Mouse (Mus musculus) embryonic facial prominence, embryonic 13.5 days (tissue): ENCODE data around the gene Grin2c. TPM values are rescaled to one million over a fixed set of nuclear protein-coding genes. Genes with fewer than 3 reads are reported as not detected.

Experiments used
- ATAC-seq: fragments of 200-750 bp; cut with Nextera tagmentation; 2 replicates; pipeline ENCODE4 v1.8.0; 2017; ENCODE audit warnings: low read depth; ENCODE audit not compliant: insufficient number of reproducible peaks, insufficient read depth, low FRiP score, low TSS enrichment
- H3K27ac ChIP-seq: fragments of 300-500 bp; sonication (generic); 2 replicates; pipeline ENCODE4 v1.5.1; 2015; ENCODE audit warnings: moderate library complexity, mild to moderate bottlenecking, inconsistent platforms
- H3K27me3 ChIP-seq: fragments of 300-500 bp; sonication (generic); 2 replicates; pipeline ENCODE4 v1.6.1; 2015; ENCODE audit warnings: mild to moderate bottlenecking, inconsistent platforms
- H3K36me3 ChIP-seq: fragments of 300-500 bp; sonication (generic); 2 replicates; pipeline ENCODE4 v1.6.1; 2015; ENCODE audit warnings: mild to moderate bottlenecking, inconsistent platforms
- H3K4me1 ChIP-seq: fragments of 300-500 bp; sonication (generic); 2 replicates; pipeline ENCODE4 v1.6.1; 2015; ENCODE audit warnings: inconsistent platforms
- H3K4me2 ChIP-seq: fragments of 300-500 bp; sonication (generic); 2 replicates; pipeline ENCODE4 v1.6.1; 2015; ENCODE audit warnings: moderate library complexity, mild to moderate bottlenecking, inconsistent platforms
- H3K4me3 ChIP-seq: fragments of 300-500 bp; sonication (generic); 2 replicates; pipeline ENCODE4 v1.5.1; 2015; ENCODE audit warnings: mild to moderate bottlenecking, inconsistent platforms
- H3K9ac ChIP-seq: fragments of 300-500 bp; sonication (generic); 2 replicates; pipeline ENCODE4 v1.6.1; 2015; ENCODE audit warnings: mild to moderate bottlenecking, inconsistent platforms
- H3K9me3 ChIP-seq: fragments of 300-500 bp; sonication (generic); 2 replicates; pipeline ENCODE4 v1.6.1; 2016; ENCODE audit warnings: inconsistent platforms
- WGBS: fragments of 180-500 bp; shearing (Covaris S2); methylation state at CpG from one replicate; pipeline ENCODE4 v1.1.7; 2015; ENCODE audit warnings: mixed read lengths; 5-methylcytosine and 5-hydroxymethylcytosine counted together
- microRNA-seq: library from miRNA; unstranded; fragments of <30 nt; microRNA quantifications from one replicate; pipeline ENCODE4, GENCODE M21; 2016
- polyA plus RNA-seq: library from polyadenylated mRNA; unstranded; fragments of >200 nt; fragmentation: Nextera tagmentation; extraction: Ambion mirVana; gene quantifications from 2 replicates; pipeline ENCODE4 v1.2.1, GENCODE M21; 2015

Gene Grin2c
- polyA plus RNA-seq, 1 experiment from 2014 or later, result not detected

GRCm38 (mm10) chr11:115215123-115215522 is 51.9 kb downstream of the Grin2c start:
- Histone ChIP-seq H3K9ac (no peak overlapping the region), H3K4me2 (no peak overlapping the region), H3K4me1 (peaks cover 16% of the 10 kb centered on the region), H3K36me3 (no peaks in the 10 kb centered on the region), H3K27me3 (no peaks in the 10 kb centered on the region), H3K27ac (no peak overlapping the region), H3K4me3 (no peak overlapping the region), H3K9me3 (no peaks in the 10 kb centered on the region)
- WGBS, result 37% methylated on average over 5 of the region's 5 CpGs
- ATAC-seq, result no peak

GRCm38 (mm10) chr11:115212116-115212515 is 54.9 kb downstream of the Grin2c start:
- Histone ChIP-seq H3K36me3 (peaks cover 15% of the 10 kb centered on the region), H3K4me2 (no peak overlapping the region), H3K4me3 (no peak overlapping the region), H3K9ac (no peak overlapping the region), H3K9me3 (no peaks in the 10 kb centered on the region), H3K27me3 (no peaks in the 10 kb centered on the region), H3K27ac (no peak overlapping the region), H3K4me1 (peaks cover 8% of the 10 kb centered on the region)
- ATAC-seq, result no peak
- WGBS, result 49% methylated on average over 13 of the region's 13 CpGs

GRCm38 (mm10) chr11:115209958-115210357 is 57.1 kb downstream of the Grin2c start:
- no peak for ATAC-seq
- Histone ChIP-seq H3K27me3 (no peaks in the 10 kb centered on the region), H3K36me3 (peaks cover 36% of the 10 kb centered on the region), H3K9me3 (no peaks in the 10 kb centered on the region), H3K4me3 (no peak overlapping the region), H3K4me1 (0 out of 2 replicates have a peak, but pooled peaks cover 7% of the 10 kb centered on the region), H3K9ac (peak overlapping the region; percentile 1; the same call in 1 of the 2 replicates), H3K27ac (no peak overlapping the region), H3K4me2 (no peak overlapping the region)
- 69% methylated on average over 7 of the region's 7 CpGs for WGBS

GRCm38 (mm10) chr11:115208776-115209732 is 58.0 kb downstream of the Grin2c start:
- peaks cover 37% of the 10 kb centered on the region for H3K36me3 ChIP-seq
- H3K4me1 ChIP-seq, result 0 out of 2 replicates have a peak, but pooled peaks cover 7% of the 10 kb centered on the region

GRCm38 (mm10) chr11:115208126-115208525 is 58.9 kb downstream of the Grin2c start:
- no peak overlapping the region for H3K4me3 ChIP-seq
- no peak for ATAC-seq
- no peaks in the 10 kb centered on the region for H3K27me3 ChIP-seq
- peaks cover 37% of the 10 kb centered on the region for H3K36me3 ChIP-seq
- H3K27ac ChIP-seq, result no peak overlapping the region
- 82% methylated on average over 12 of the region's 12 CpGs for WGBS
- no peak overlapping the region for H3K9ac ChIP-seq
- H3K4me1 ChIP-seq, result 0 out of 2 replicates have a peak, but pooled peaks cover 7% of the 10 kb centered on the region
- H3K4me2 ChIP-seq, result no peak overlapping the region
- no peaks in the 10 kb centered on the region for H3K9me3 ChIP-seq

More at GRCm38 (mm10) chr11:115208776-115209732, 58.0 kb downstream of the Grin2c start:
- Histone ChIP-seq H3K4me3 (no peak overlapping the region), H3K27me3 (no peaks in the 10 kb centered on the region), H3K9ac (no peak overlapping the region), H3K27ac (no peak overlapping the region), H3K4me2 (no peak overlapping the region), H3K9me3 (no peaks in the 10 kb centered on the region)
- no peak for ATAC-seq
- 68% methylated on average over 25 of the region's 25 CpGs for WGBS

GRCm38 (mm10) chr11:115202756-115203155 is 64.3 kb downstream of the Grin2c start:
- Histone ChIP-seq H3K4me3 (no peak overlapping the region), H3K4me2 (no peak overlapping the region), H3K9ac (no peak overlapping the region), H3K27ac (no peak overlapping the region), H3K27me3 (no peaks in the 10 kb centered on the region), H3K9me3 (no peaks in the 10 kb centered on the region), H3K36me3 (peaks cover 50% of the 10 kb centered on the region), H3K4me1 (no peaks in the 10 kb centered on the region)
- ATAC-seq, result no peak
- 93% methylated on average over 9 of the region's 9 CpGs for WGBS

GRCm38 (mm10) chr11:115202316-115202715 is 64.7 kb downstream of the Grin2c start:
- Histone ChIP-seq H3K4me1 (no peaks in the 10 kb centered on the region), H3K27me3 (no peaks in the 10 kb centered on the region), H3K9me3 (no peaks in the 10 kb centered on the region), H3K27ac (no peak overlapping the region), H3K4me3 (no peak overlapping the region), H3K9ac (no peak overlapping the region), H3K4me2 (no peak overlapping the region), H3K36me3 (peaks cover 50% of the 10 kb centered on the region)
- WGBS, result 12% methylated on average over 12 of the region's 12 CpGs
- no peak for ATAC-seq

GRCm38 (mm10) chr11:115200520-115200919 is 66.5 kb downstream of the Grin2c start:
- Histone ChIP-seq H3K4me2 (no peak overlapping the region), H3K36me3 (peaks cover 36% of the 10 kb centered on the region), H3K4me1 (no peaks in the 10 kb centered on the region), H3K9me3 (no peaks in the 10 kb centered on the region), H3K27ac (no peak overlapping the region), H3K9ac (0 out of 2 replicates have a peak overlapping the region, but pooled peaks have one; percentile 27), H3K27me3 (no peaks in the 10 kb centered on the region), H3K4me3 (no peak overlapping the region)
- no peak for ATAC-seq
- 91% methylated on average over 4 of the region's 4 CpGs for WGBS

Small RNAs within 50 kb of the gene (microRNA-seq; reads per million reads assigned to microRNA genes)
- gene Gm25837, result not detected

Other genes starting within 250 kb of the Grin2c start
- not detected in 2 replicates for gene Cd300ld4, start 240.2 kb downstream of the Grin2c start, polyA plus RNA-seq
- gene Cd300ld5, start 229.5 kb downstream of the Grin2c start, polyA plus RNA-seq, result not detected in 2 replicates
- gene Cd300ld3, start 218.8 kb downstream of the Grin2c start, polyA plus RNA-seq, result not detected in 2 replicates
- not detected in 2 replicates for gene Cd300e, start 205.1 kb downstream of the Grin2c start, polyA plus RNA-seq
- 0.89 and 0.98 TPM in 2 replicates for gene Rab37, start 175.8 kb downstream of the Grin2c start, polyA plus RNA-seq
- gene Cd300lf, start 133.3 kb downstream of the Grin2c start, polyA plus RNA-seq, result 0.38 and 0.56 TPM in 2 replicates
- gene Slc9a3r1, start 103.9 kb downstream of the Grin2c start, polyA plus RNA-seq, result 28.3 and 36.0 TPM in 2 replicates
- 11.9 and 13.9 TPM in 2 replicates for gene Tmem104, start 79.8 kb downstream of the Grin2c start, polyA plus RNA-seq
- 21.2 and 23.9 TPM in 2 replicates for gene Nat9, start 79.4 kb downstream of the Grin2c start, polyA plus RNA-seq
- gene Fdxr, start 9.8 kb upstream of the Grin2c start, polyA plus RNA-seq, result 14.5 and 15.3 TPM in 2 replicates
- gene Fads6, start 30.4 kb upstream of the Grin2c start, polyA plus RNA-seq, result 0.31 and 0.43 TPM in 2 replicates
- gene Otop2, start 39.9 kb upstream of the Grin2c start, polyA plus RNA-seq, result 0.20 TPM in 1 of 2 replicates, not detected in the other
- not detected in 2 replicates for gene Ush1g, start 54.8 kb upstream of the Grin2c start, polyA plus RNA-seq
- 0.14 TPM in 1 of 2 replicates, not detected in the other for gene Otop3, start 67.5 kb upstream of the Grin2c start, polyA plus RNA-seq
- gene Hid1, start 100.5 kb upstream of the Grin2c start, polyA plus RNA-seq, result 4.0 and 6.2 TPM in 2 replicates
- gene Cdr2l, start 114.7 kb upstream of the Grin2c start, polyA plus RNA-seq, result 12.3 and 14.1 TPM in 2 replicates
- gene Mrpl58, start 136.5 kb upstream of the Grin2c start, polyA plus RNA-seq, result 173 and 181 TPM in 2 replicates
- gene Atp5h, start 152.7 kb upstream of the Grin2c start, polyA plus RNA-seq, result 880 and 943 TPM in 2 replicates
- gene Kctd2, start 152.9 kb upstream of the Grin2c start, polyA plus RNA-seq, result 9.6 and 17.5 TPM in 2 replicates
- 0.14 TPM in 1 of 2 replicates, not detected in the other for gene Trim80, start 173.3 kb upstream of the Grin2c start, polyA plus RNA-seq
- gene Slc16a5, start 195.2 kb upstream of the Grin2c start, polyA plus RNA-seq, result 0.17 and 0.44 TPM in 2 replicates
- gene Armc7, start 208.4 kb upstream of the Grin2c start, polyA plus RNA-seq, result 11.6 and 11.9 TPM in 2 replicates
- 77.2 and 85.3 TPM in 2 replicates for gene Nt5c, start 224.6 kb upstream of the Grin2c start, polyA plus RNA-seq
- 566 and 584 TPM in 2 replicates for gene Jpt1, start 247.1 kb upstream of the Grin2c start, polyA plus RNA-seq